Mouse (Mus musculus): ENCODE results near the gene Kcnc3. TPM values are rescaled to one million over a fixed set of nuclear protein-coding genes. Genes with fewer than 3 reads are reported as not detected.

Gene Kcnc3
- polyA plus RNA-seq, 1 experiment from 2014 or later = 1.7 TPM

DNA sequence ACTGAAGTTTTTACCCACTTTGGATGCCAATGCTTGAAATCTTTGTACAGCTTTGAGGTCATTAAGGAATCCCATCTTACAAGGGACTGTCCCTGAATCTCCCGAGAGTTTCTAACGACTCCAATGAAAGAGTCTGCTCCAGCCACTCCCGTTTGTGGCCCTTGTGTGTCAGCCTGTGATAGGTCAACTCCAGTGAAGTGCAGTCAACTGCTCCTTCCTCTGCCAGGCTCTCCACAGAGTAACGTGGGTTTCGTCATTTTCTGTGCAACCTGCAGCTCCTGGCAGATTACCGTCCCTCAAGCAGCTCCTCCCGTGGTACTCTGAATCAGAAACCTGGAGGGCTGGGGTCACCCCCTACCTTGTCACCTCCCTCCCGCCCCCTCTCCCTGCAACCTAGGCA, 27.2 kb upstream of the Kcnc3 start:
- Histone ChIP-seq H3K9ac (ENCODE audit: low read length) (no peak overlapping the region), H3K36me3 (ENCODE audit: control insufficient read depth, insufficient read depth, low read length) (no peaks in the 10 kb centered on the region), H3K4me1 (ENCODE audit: control insufficient read depth, insufficient read depth, low read length) (no peaks in the 10 kb centered on the region), H3K27ac (ENCODE audit: low read depth, low read length) (no peak overlapping the region), H3K4me2 (ENCODE audit: low read depth) (no peak overlapping the region), H3K27me3 (ENCODE audit: control insufficient read depth, insufficient read depth, low read length) (no peaks in the 10 kb centered on the region), H3K9me3 (ENCODE audit: control insufficient read depth, low read length) (no peaks in the 10 kb centered on the region), H3K4me3 (ENCODE audit: low read depth, low read length) (no peak overlapping the region)
- 46% methylated on average over 8 of the region's 8 CpGs for WGBS
- DNase-seq (ENCODE audit: low spot score) (no peak), ATAC-seq (ENCODE audit: insufficient read depth, low FRiP score, low TSS enrichment) (no peak)

DNA sequence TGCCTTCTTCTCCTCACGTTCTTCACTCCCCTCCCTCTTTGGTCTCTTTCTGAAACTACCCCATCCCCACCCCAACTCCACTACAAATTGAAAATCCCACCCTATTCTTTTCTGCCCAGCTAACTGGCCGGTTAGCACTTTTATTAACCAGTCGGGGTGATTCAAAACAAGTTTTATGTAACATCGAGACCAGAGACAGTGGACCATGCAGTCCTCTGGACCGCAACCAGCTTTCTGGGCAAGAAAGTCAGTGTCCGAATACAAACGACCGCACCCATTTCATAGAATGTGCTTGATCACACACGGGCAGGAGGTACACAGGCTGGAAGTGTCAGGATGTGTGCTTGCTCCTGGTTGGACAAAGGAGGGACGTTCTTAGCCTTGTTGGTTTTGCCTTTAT, 26.0 kb upstream of the Kcnc3 start:
- Histone ChIP-seq H3K9me3 (ENCODE audit: control insufficient read depth, low read length) (no peaks in the 10 kb centered on the region), H3K4me1 (ENCODE audit: control insufficient read depth, insufficient read depth, low read length) (no peaks in the 10 kb centered on the region), H3K4me2 (ENCODE audit: low read depth) (no peak overlapping the region), H3K27me3 (ENCODE audit: control insufficient read depth, insufficient read depth, low read length) (no peaks in the 10 kb centered on the region), H3K4me3 (ENCODE audit: low read depth, low read length) (no peak overlapping the region), H3K9ac (ENCODE audit: low read length) (no peak overlapping the region), H3K27ac (ENCODE audit: low read depth, low read length) (no peak overlapping the region), H3K36me3 (ENCODE audit: control insufficient read depth, insufficient read depth, low read length) (no peaks in the 10 kb centered on the region)
- ATAC-seq (ENCODE audit: insufficient read depth, low FRiP score, low TSS enrichment) (no peak), DNase-seq (ENCODE audit: low spot score) (no peak)
- 83% methylated on average over 10 of the region's 10 CpGs for WGBS

DNA sequence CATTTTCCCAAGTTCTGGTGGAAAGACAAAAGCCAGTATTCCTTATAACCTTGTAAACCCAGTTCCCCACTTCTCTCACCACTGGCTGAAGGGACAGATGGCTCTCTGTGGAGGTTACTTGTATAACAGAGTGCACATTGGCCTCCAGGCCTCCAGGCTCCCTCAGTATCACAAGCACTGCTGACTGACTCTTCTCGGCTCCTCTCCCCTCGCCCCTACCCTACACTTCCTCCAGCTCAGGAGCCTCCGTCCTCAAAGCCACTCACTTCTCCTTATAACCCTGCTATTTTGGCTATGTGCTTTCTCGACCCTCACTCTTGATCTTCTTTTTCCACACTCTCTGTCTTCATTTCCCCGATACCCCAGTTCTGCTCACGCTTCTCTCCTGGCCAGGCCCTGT, 25.1 kb upstream of the Kcnc3 start:
- no peaks in the 10 kb centered on the region for H3K9me3 ChIP-seq (ENCODE audit: control insufficient read depth, low read length)
- no peaks in the 10 kb centered on the region for H3K36me3 ChIP-seq (ENCODE audit: control insufficient read depth, insufficient read depth, low read length)
- H3K27me3 ChIP-seq (ENCODE audit: control insufficient read depth, insufficient read depth, low read length) = no peaks in the 10 kb centered on the region
- H3K27ac ChIP-seq (ENCODE audit: low read depth, low read length) = no peak overlapping the region
- ATAC-seq (ENCODE audit: insufficient read depth, low FRiP score, low TSS enrichment) (no peak), DNase-seq (ENCODE audit: low spot score) (no peak)
- no peaks in the 10 kb centered on the region for H3K4me1 ChIP-seq (ENCODE audit: control insufficient read depth, insufficient read depth, low read length)
- no peak overlapping the region for H3K4me2 ChIP-seq (ENCODE audit: low read depth)
- H3K9ac ChIP-seq (ENCODE audit: low read length) = no peak overlapping the region
- 74% methylated on average over 6 of the region's 6 CpGs for WGBS
- no peak overlapping the region for H3K4me3 ChIP-seq (ENCODE audit: low read depth, low read length)

DNA sequence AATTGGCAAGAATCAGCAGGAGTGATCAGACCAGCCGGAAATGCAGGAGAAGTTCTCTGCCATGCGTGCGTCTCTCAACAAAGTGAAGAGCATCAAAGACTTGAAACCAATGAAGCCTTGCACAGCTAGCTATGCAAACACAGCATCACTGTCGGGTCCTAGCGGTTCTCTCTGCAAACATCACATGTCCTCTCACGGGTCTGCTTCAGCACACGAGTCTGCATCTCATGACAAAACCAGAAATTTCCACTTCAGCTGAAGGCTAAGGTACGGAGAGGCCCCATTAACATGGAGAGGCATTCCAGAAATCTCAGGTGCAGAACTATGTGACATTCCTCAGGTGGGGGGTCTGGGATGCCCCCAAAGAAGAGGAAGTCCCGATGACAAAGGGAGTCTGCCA, 21.7 kb upstream of the Kcnc3 start:
- Histone ChIP-seq H3K36me3 (ENCODE audit: control insufficient read depth, insufficient read depth, low read length) (no peaks in the 10 kb centered on the region), H3K27me3 (ENCODE audit: control insufficient read depth, insufficient read depth, low read length) (no peaks in the 10 kb centered on the region), H3K4me2 (ENCODE audit: low read depth) (no peak overlapping the region), H3K9ac (ENCODE audit: low read length) (no peak overlapping the region), H3K4me3 (ENCODE audit: low read depth, low read length) (no peak overlapping the region), H3K9me3 (ENCODE audit: control insufficient read depth, low read length) (no peaks in the 10 kb centered on the region), H3K27ac (ENCODE audit: low read depth, low read length) (no peak overlapping the region), H3K4me1 (ENCODE audit: control insufficient read depth, insufficient read depth, low read length) (no peaks in the 10 kb centered on the region)
- WGBS = 77% methylated on average over 9 of the region's 9 CpGs
- DNase-seq (ENCODE audit: low spot score) = no peak
- no peak for ATAC-seq (ENCODE audit: insufficient read depth, low FRiP score, low TSS enrichment)

DNA sequence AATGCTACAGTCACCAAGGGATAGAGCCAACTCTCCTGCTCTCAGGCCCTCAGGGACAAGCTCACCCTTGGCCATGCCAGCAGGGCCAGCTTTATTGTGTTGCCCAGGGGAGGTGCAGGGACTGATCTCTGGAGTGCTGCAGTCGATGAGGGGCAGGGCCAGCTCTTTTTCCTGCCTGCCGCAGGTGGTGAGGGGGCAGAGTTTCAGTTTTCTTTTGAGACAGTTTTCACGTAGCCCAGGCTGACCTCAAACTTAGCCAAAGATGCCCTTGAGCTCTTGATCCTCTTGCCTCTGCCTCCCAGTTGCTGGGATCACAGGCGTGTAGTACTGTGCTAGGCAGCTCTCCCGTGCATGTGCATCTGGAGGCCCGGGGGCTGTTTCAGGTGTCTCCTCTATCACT, 19.5 kb upstream of the Kcnc3 start:
- Histone ChIP-seq H3K4me3 (ENCODE audit: low read depth, low read length) (no peak overlapping the region), H3K9me3 (ENCODE audit: control insufficient read depth, low read length) (no peaks in the 10 kb centered on the region), H3K27ac (ENCODE audit: low read depth, low read length) (no peak overlapping the region), H3K36me3 (ENCODE audit: control insufficient read depth, insufficient read depth, low read length) (no peaks in the 10 kb centered on the region), H3K27me3 (ENCODE audit: control insufficient read depth, insufficient read depth, low read length) (no peaks in the 10 kb centered on the region), H3K9ac (ENCODE audit: low read length) (no peak overlapping the region), H3K4me2 (ENCODE audit: low read depth) (no peak overlapping the region), H3K4me1 (ENCODE audit: control insufficient read depth, insufficient read depth, low read length) (no peaks in the 10 kb centered on the region)
- no peak for DNase-seq (ENCODE audit: low spot score)
- 84% methylated on average over 6 of the region's 6 CpGs for WGBS
- ATAC-seq (ENCODE audit: insufficient read depth, low FRiP score, low TSS enrichment) = no peak

DNA sequence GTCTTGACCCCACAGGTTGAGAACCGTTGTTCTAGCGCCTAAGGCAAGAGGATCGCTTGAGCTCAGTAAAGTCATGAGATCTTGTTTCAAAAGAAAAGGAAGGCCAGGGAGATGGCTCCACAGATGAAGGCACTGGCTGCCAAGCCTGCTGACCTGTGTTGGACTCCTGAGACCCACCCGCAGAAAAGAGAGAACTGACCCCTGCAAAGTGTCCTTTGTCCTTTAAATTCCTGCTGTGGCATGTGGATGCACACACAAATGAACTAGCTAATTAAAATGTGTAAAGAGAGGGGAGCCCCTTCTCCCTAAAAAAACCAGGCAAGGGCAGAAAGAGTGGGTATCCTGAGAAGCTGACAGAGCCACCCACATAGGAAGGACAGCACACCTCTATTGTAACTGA, 18.7 kb upstream of the Kcnc3 start:
- WGBS = 59% methylated on average over 4 of the region's 4 CpGs
- no peaks in the 10 kb centered on the region for H3K36me3 ChIP-seq (ENCODE audit: control insufficient read depth, insufficient read depth, low read length)
- H3K4me2 ChIP-seq (ENCODE audit: low read depth) = no peak overlapping the region
- no peak overlapping the region for H3K4me3 ChIP-seq (ENCODE audit: low read depth, low read length)
- DNase-seq (ENCODE audit: low spot score) (no peak), ATAC-seq (ENCODE audit: insufficient read depth, low FRiP score, low TSS enrichment) (no peak)
- H3K4me1 ChIP-seq (ENCODE audit: control insufficient read depth, insufficient read depth, low read length) = no peaks in the 10 kb centered on the region
- H3K9ac ChIP-seq (ENCODE audit: low read length) = no peak overlapping the region
- no peaks in the 10 kb centered on the region for H3K9me3 ChIP-seq (ENCODE audit: control insufficient read depth, low read length)
- H3K27me3 ChIP-seq (ENCODE audit: control insufficient read depth, insufficient read depth, low read length) = no peaks in the 10 kb centered on the region
- H3K27ac ChIP-seq (ENCODE audit: low read depth, low read length) = no peak overlapping the region

DNA sequence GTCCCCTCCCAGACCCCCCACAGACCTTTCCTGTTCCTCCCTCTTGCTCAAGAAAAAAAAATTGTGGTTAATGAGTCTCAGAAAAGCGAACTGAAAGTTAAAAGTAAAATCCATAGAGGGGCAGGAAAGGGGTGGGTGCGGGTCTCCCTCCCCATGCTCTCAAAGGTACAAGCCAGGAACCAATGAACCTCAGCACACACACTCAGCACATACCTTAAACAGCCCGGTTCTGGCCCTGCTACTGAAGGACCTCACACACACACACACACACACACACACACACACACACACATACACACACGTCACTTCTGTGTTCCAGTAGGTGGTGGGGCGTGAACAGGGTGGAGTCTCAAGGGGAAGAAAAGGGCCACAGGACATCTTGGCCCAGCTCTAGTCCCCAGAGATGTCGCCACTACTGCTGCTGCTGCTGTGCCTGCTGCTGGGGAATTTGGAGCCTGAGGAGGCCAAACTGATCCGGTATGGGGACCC, 18.2 kb upstream of the Kcnc3 start, which contains the start of gene Napsa:
Gene Napsa (plus strand): TSS at position 168 of the 489 bp plus-strand sequence.
- no peak within 1 kb of the TSS for H3K4me2 ChIP-seq (ENCODE audit: low read depth)
- DNase-seq (ENCODE audit: low spot score) (no peak), ATAC-seq (ENCODE audit: insufficient read depth, low FRiP score, low TSS enrichment) (no peak)
- no peak within 1 kb of the TSS for H3K27ac ChIP-seq (ENCODE audit: low read depth, low read length)
- 49% methylated on average over 7 of the region's 7 CpGs for WGBS
- H3K36me3 ChIP-seq (ENCODE audit: control insufficient read depth, insufficient read depth, low read length) = no peaks in the 10 kb centered on the region
- H3K4me3 ChIP-seq (ENCODE audit: low read depth, low read length) = no peak within 1 kb of the TSS
- no peaks in the 10 kb centered on the region for H3K4me1 ChIP-seq (ENCODE audit: control insufficient read depth, insufficient read depth, low read length)
- no peak within 1 kb of the TSS for H3K9ac ChIP-seq (ENCODE audit: low read length)
- H3K27me3 ChIP-seq (ENCODE audit: control insufficient read depth, insufficient read depth, low read length) = no peaks in the 10 kb centered on the region
- no peaks in the 10 kb centered on the region for H3K9me3 ChIP-seq (ENCODE audit: control insufficient read depth, low read length)

DNA sequence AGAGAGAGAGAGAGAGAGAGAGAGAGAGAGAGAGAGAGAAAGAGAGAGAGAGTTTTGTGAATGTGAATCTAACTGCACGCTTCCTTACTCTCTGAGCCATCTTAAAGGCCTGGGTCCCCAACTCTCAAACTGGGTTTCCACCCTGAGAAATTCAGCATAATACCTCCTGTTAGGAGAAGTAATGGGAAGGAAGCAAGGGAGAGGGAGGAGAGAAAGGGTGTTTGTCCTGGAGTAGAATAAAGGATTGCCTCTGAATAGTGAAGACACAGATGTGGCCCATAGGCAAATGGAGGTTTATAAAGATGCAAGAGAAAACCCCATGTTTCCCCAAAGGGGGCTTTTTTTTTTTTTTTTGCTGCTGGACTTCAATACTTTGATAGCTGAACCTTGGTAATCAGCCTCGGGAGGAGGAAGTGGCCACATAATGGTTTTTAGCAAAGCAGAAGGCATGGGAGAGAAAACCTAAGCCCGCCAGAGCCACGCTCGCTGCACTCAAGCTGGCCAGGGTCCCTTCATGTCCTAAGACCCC, 17.4 kb upstream of the Kcnc3 start:
- no peak overlapping the region for H3K9ac ChIP-seq (ENCODE audit: low read length)
- no peaks in the 10 kb centered on the region for H3K9me3 ChIP-seq (ENCODE audit: control insufficient read depth, low read length)
- no peaks in the 10 kb centered on the region for H3K4me1 ChIP-seq (ENCODE audit: control insufficient read depth, insufficient read depth, low read length)
- WGBS = 80% methylated on average over 5 of the region's 5 CpGs
- no peak overlapping the region for H3K27ac ChIP-seq (ENCODE audit: low read depth, low read length)
- H3K36me3 ChIP-seq (ENCODE audit: control insufficient read depth, insufficient read depth, low read length) = no peaks in the 10 kb centered on the region
- ATAC-seq (ENCODE audit: insufficient read depth, low FRiP score, low TSS enrichment) (no peak), DNase-seq (ENCODE audit: low spot score) (no peak)
- no peaks in the 10 kb centered on the region for H3K27me3 ChIP-seq (ENCODE audit: control insufficient read depth, insufficient read depth, low read length)
- H3K4me2 ChIP-seq (ENCODE audit: low read depth) = no peak overlapping the region
- no peak overlapping the region for H3K4me3 ChIP-seq (ENCODE audit: low read depth, low read length)

DNA sequence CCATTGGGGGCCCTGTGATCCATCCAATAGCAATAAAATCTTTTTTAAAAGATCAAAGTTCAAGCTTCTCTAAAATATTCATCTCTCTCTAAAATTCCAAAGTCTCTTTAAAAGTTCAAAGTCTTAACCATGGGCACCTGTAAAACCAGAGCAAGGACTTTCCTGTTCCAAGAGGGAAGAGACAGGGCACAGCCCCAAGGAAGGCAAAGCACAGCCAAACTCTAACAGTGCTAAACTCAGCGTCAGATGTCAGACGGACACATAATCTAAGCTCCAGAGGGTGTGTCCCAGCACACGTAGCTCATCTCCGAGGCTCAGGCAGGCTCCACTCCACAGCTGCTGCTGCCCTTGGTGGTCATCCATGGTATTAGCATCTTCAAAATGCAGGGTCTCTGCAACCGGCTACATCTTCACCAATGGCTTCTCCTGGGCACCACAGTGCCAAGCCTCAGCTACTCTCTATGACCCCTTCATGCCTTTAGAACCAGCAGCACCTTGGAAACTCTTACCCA, 14.1 kb upstream of the Kcnc3 start:
- Histone ChIP-seq H3K36me3 (ENCODE audit: control insufficient read depth, insufficient read depth, low read length) (no peaks in the 10 kb centered on the region), H3K27ac (ENCODE audit: low read depth, low read length) (no peak overlapping the region), H3K9me3 (ENCODE audit: control insufficient read depth, low read length) (peaks cover 3% of the 10 kb centered on the region; the same call in 1 of the 2 replicates), H3K4me1 (ENCODE audit: control insufficient read depth, insufficient read depth, low read length) (no peaks in the 10 kb centered on the region), H3K4me2 (ENCODE audit: low read depth) (no peak overlapping the region), H3K9ac (ENCODE audit: low read length) (no peak overlapping the region), H3K27me3 (ENCODE audit: control insufficient read depth, insufficient read depth, low read length) (no peaks in the 10 kb centered on the region), H3K4me3 (ENCODE audit: low read depth, low read length) (no peak overlapping the region)
- 39% methylated on average over 5 of the region's 5 CpGs for WGBS
- ATAC-seq (ENCODE audit: insufficient read depth, low FRiP score, low TSS enrichment) (no peak), DNase-seq (ENCODE audit: low spot score) (no peak)

All from neural tube, embryonic 11.5 days (tissue).